Mouse (Mus musculus): Measurements from ENCODE around the gene 4932438A13Rik.

DNA sequence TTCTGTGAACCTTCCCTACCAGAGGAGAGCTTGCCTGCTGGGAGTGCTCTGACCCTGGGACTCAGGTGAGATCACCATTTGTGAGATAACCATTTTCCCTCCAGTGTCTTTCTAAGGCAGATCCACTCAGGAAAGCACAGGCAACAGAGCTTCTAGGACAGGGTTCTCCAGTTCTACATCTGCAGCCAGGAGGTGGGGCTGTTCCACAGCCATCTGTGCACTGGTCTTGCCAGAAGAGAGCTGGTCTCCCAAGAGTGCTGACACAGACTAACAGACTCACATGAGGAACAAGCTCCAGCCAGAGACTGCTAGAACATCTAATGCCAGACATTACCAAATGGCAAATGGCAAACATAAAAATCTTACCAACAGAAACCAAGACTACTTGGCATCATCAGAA, 210.3 kb downstream of the 4932438A13Rik start:
- TF ChIP-seq GATA1 (IDR thresholded peaks at IDR 0.05; ENCODE audit: borderline replicate concordance, low read length) (no peak), FLI1 (IDR thresholded peaks at IDR 0.05; ENCODE audit: low read length) (no peak)

All from megakaryocyte, embryonic 14.5 days (primary cell).